Mouse (Mus musculus) MEL (cell line): ENCODE measurements around the gene Nf2.

Source experiments
- CTCF ChIP-seq, 3 experiments: IDR thresholded peaks in 2 of 3; conservative IDR thresholded peaks in 1 of 3; 2 replicates each; pipeline ENCODE4 v1.5.1; 2011 to 2012; ENCODE audit warnings: low read length in 3 of 3, low read depth in 2 of 3, mild to moderate bottlenecking in 2 of 3, improper control_type of control experiment in 1 of 3, inconsistent platforms in 1 of 3, mixed read lengths in 1 of 3, moderate library complexity in 1 of 3; ENCODE audit not compliant: control insufficient read depth in 1 of 3, insufficient read depth in 1 of 3, poor library complexity in 1 of 3, severe bottlenecking in 1 of 3
- ETS1 ChIP-seq: IDR thresholded peaks from 2 replicates; pipeline ENCODE4 v1.6.1; 2012; ENCODE audit warnings: low read depth, mild to moderate bottlenecking, inconsistent platforms, low read length, improper control_type of control experiment, moderate library complexity
- MXI1 ChIP-seq: IDR thresholded peaks from 2 replicates; pipeline ENCODE4 v1.6.1; 2011; ENCODE audit warnings: mild to moderate bottlenecking, low read depth, low read length, improper control_type of control experiment

DNA sequence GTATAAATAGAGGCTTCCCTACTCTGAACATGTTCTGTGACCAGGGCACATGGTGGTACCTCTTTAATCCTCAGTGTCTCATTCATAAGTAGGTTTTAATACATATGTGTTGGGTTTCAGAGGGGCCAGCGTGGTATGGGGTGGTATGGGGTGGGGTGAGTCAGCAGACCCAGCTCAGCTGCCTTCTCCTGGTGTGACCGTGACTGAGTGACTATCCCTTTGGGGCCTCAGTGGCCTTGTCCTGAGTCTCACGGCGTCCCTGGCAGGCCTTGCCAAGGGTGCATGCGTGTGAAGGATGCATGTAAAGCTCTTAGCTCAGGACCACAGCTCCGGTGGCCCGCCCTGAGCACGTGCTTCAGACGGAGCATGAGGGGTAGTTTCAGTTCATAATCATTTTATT is 129.4 kb downstream of the Nf2 start:
- TF ChIP-seq ETS1, result no peak
- TF ChIP-seq MXI1, result no peak
- no peak for TF ChIP-seq CTCF (IDR thresholded peaks at IDR 0.05 in 2 of 3, conservative IDR thresholded peaks at IDR 0.05 in 1 of 3; ENCODE audit: control insufficient read depth in 1 of 3, insufficient read depth in 1 of 3, low read depth in 2 of 3, low read length in 3 of 3, poor library complexity in 1 of 3, severe bottlenecking in 1 of 3)
